ENCODE assay signal across 14 mouse cellular contexts in the genomic region with DNA sequence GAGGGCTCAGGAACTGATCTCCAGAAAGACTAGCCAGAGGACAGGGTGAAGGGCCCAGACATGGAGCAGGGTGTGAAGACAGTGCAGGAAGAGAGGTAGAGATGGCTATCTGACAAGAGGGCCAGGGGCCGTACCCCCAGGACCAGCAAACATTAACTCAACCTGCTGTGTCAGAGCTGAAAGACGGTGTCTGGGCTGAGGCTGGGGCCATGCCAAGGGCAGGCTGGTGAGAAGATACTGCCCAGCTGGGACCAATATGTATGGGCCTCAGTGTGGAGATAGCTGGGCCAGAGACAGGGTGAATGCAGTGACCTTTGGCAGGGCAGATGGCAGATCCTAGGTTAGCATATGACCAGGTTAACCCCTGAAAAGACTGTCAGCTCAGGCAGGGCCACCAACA.
"Had no signal": no experiment of that assay in that cellular context is flagged by ENCODE, and none has a peak within 500 bp of the region (broad histone marks: within the 10 kb centered on the region; RNA-seq: fewer than 3 reads in every experiment).

No protein-coding gene starts in this region.

- DNase-seq: lung, adult 2 months; lung, postnatal 14 days; lung, postnatal 36 days; right cerebral cortex, postnatal 14 days; thymus, adult 18-20 months; thymus, postnatal 14 days; thymus, postnatal 36 days had no signal

- H3K9ac ChIP-seq: lung, embryonic 15.5 days; midbrain, embryonic 13.5 days; midbrain, embryonic 15.5 days; neural tube, embryonic 12.5 days; stomach, embryonic 15.5 days had no signal

- H3K4me3 ChIP-seq: lung, embryonic 15.5 days; megakaryocyte, embryonic 14.5 days; midbrain, embryonic 13.5 days; midbrain, embryonic 15.5 days; neural tube, embryonic 12.5 days; stomach, embryonic 15.5 days had no signal

- H3K9me3 ChIP-seq: lung, embryonic 15.5 days; midbrain, embryonic 13.5 days; midbrain, embryonic 15.5 days; neural tube, embryonic 12.5 days; stomach, embryonic 15.5 days had no signal

- H3K27ac ChIP-seq: lung, embryonic 15.5 days; macrophage; midbrain, embryonic 13.5 days; midbrain, embryonic 15.5 days; neural tube, embryonic 12.5 days; stomach, embryonic 15.5 days had no signal

- H3K27me3 ChIP-seq: lung, embryonic 15.5 days; midbrain, embryonic 13.5 days; midbrain, embryonic 15.5 days; neural tube, embryonic 12.5 days; stomach, embryonic 15.5 days had no signal
